Mouse (Mus musculus): ENCODE results near the gene Hsd17b1. TPM values are rescaled to one million over a fixed set of nuclear protein-coding genes. Genes with fewer than 3 reads are reported as not detected.

Hsd17b1 gene
- total and polyA plus RNA-seq, 2 experiments from 2014 or later = 0.71 TPM; not detected in 1

- Histone ChIP-seq H3K36me3 (ENCODE audit: insufficient read depth) (peaks cover 88% of the 10 kb centered on the region), H3K4me2 (ENCODE audit: low read depth) (no peak overlapping the region), H3K4me1 (ENCODE audit: insufficient read depth) (no peaks in the 10 kb centered on the region), H3K9ac (no peak overlapping the region), H3K4me3 (ENCODE audit: low read depth, low read length) (no peak overlapping the region), H3K27ac (ENCODE audit: low read depth, low read length) (no peak overlapping the region), H3K9me3 (ENCODE audit: low read length) (no peaks in the 10 kb centered on the region), H3K27me3 (ENCODE audit: insufficient read depth, low read length) (no peaks in the 10 kb centered on the region)
- DNase-seq = no peak
- WGBS = 79% methylated on average over 8 of the region's 8 CpGs
- ATAC-seq = no peak
- TF ChIP-seq CTCF (IDR thresholded peaks at IDR 0.05; ENCODE audit: low read depth) = no peak
These were observed 26.6 kb upstream of the Hsd17b1 start for GRCm38 (mm10) chr11:101051617-101052016.

- H3K9me3 ChIP-seq (ENCODE audit: low read length) = no peaks in the 10 kb centered on the region
- TF ChIP-seq CTCF (IDR thresholded peaks at IDR 0.05; ENCODE audit: low read depth) = no peak
- no peak overlapping the region for H3K27ac ChIP-seq (ENCODE audit: low read depth, low read length)
- ATAC-seq (no peak), DNase-seq (no peak)
- H3K4me3 ChIP-seq (ENCODE audit: low read depth, low read length) = no peak overlapping the region
- no peak overlapping the region for H3K4me2 ChIP-seq (ENCODE audit: low read depth)
- no peaks in the 10 kb centered on the region for H3K4me1 ChIP-seq (ENCODE audit: insufficient read depth)
- WGBS = 89% methylated on average over 10 of the region's 10 CpGs
- H3K36me3 ChIP-seq (ENCODE audit: insufficient read depth) = peaks cover 88% of the 10 kb centered on the region
- no peak overlapping the region for H3K9ac ChIP-seq
- H3K27me3 ChIP-seq (ENCODE audit: insufficient read depth, low read length) = no peaks in the 10 kb centered on the region
These were observed 25.3 kb upstream of the Hsd17b1 start for GRCm38 (mm10) chr11:101052751-101053473.

- Histone ChIP-seq H3K36me3 (ENCODE audit: insufficient read depth) (peaks cover 90% of the 10 kb centered on the region), H3K9me3 (ENCODE audit: low read length) (no peaks in the 10 kb centered on the region)
These were observed 24.2 kb upstream of the Hsd17b1 start for GRCm38 (mm10) chr11:101053974-101054373.

GRCm38 (mm10) chr11:101055418-101055817 lies 22.8 kb upstream of the Hsd17b1 start:
- H3K9ac ChIP-seq = no peak overlapping the region
- H3K27ac ChIP-seq (ENCODE audit: low read depth, low read length) = no peak overlapping the region
- TF ChIP-seq CTCF (IDR thresholded peaks at IDR 0.05; ENCODE audit: low read depth) = no peak
- no peak for DNase-seq
- no peaks in the 10 kb centered on the region for H3K9me3 ChIP-seq (ENCODE audit: low read length)
- H3K4me1 ChIP-seq (ENCODE audit: insufficient read depth) = no peaks in the 10 kb centered on the region
- no peak for ATAC-seq
- no peaks in the 10 kb centered on the region for H3K27me3 ChIP-seq (ENCODE audit: insufficient read depth, low read length)
- WGBS = 82% methylated on average over 14 of the region's 14 CpGs
- H3K4me2 ChIP-seq (ENCODE audit: low read depth) = no peak overlapping the region
- H3K4me3 ChIP-seq (ENCODE audit: low read depth, low read length) = no peak overlapping the region
- peaks cover 86% of the 10 kb centered on the region for H3K36me3 ChIP-seq (ENCODE audit: insufficient read depth)

More at GRCm38 (mm10) chr11:101053974-101054373, 24.2 kb upstream of the Hsd17b1 start:
- DNase-seq = no peak
- peak; percentile 55 for TF ChIP-seq CTCF (IDR thresholded peaks at IDR 0.05; ENCODE audit: low read depth)
- 97% methylated on average over 1 of the region's 1 CpGs for WGBS
- ATAC-seq = no peak
- no peak overlapping the region for H3K9ac ChIP-seq
- H3K4me2 ChIP-seq (ENCODE audit: low read depth) = no peak overlapping the region
- no peak overlapping the region for H3K4me3 ChIP-seq (ENCODE audit: low read depth, low read length)
- H3K4me1 ChIP-seq (ENCODE audit: insufficient read depth) = no peaks in the 10 kb centered on the region
- H3K27me3 ChIP-seq (ENCODE audit: insufficient read depth, low read length) = no peaks in the 10 kb centered on the region
- no peak overlapping the region for H3K27ac ChIP-seq (ENCODE audit: low read depth, low read length)

GRCm38 (mm10) chr11:101056885-101057284 lies 21.3 kb upstream of the Hsd17b1 start:
- no peaks in the 10 kb centered on the region for H3K27me3 ChIP-seq (ENCODE audit: insufficient read depth, low read length)
- no peak overlapping the region for H3K4me2 ChIP-seq (ENCODE audit: low read depth)
- 50% methylated on average over 8 of the region's 8 CpGs for WGBS
- no peak for TF ChIP-seq CTCF (IDR thresholded peaks at IDR 0.05; ENCODE audit: low read depth)
- H3K9me3 ChIP-seq (ENCODE audit: low read length) = no peaks in the 10 kb centered on the region
- no peak overlapping the region for H3K27ac ChIP-seq (ENCODE audit: low read depth, low read length)
- H3K4me3 ChIP-seq (ENCODE audit: low read depth, low read length) = no peak overlapping the region
- no peak overlapping the region for H3K9ac ChIP-seq
- H3K4me1 ChIP-seq (ENCODE audit: insufficient read depth) = no peaks in the 10 kb centered on the region
- H3K36me3 ChIP-seq (ENCODE audit: insufficient read depth) = peaks cover 86% of the 10 kb centered on the region
- DNase-seq = no peak
- ATAC-seq = no peak

- Histone ChIP-seq H3K27ac (ENCODE audit: low read depth, low read length) (no peak overlapping the region), H3K4me2 (ENCODE audit: low read depth) (no peak overlapping the region), H3K27me3 (ENCODE audit: insufficient read depth, low read length) (no peaks in the 10 kb centered on the region), H3K36me3 (ENCODE audit: insufficient read depth) (peaks cover 81% of the 10 kb centered on the region), H3K9me3 (ENCODE audit: low read length) (no peaks in the 10 kb centered on the region), H3K4me3 (ENCODE audit: low read depth, low read length) (no peak overlapping the region), H3K4me1 (ENCODE audit: insufficient read depth) (no peaks in the 10 kb centered on the region), H3K9ac (no peak overlapping the region)
- peak; percentile 71 for ATAC-seq
- DNase-seq = peak; percentile 87
- WGBS = 32% methylated on average over 5 of the region's 5 CpGs
- TF ChIP-seq CTCF (IDR thresholded peaks at IDR 0.05; ENCODE audit: low read depth) = peak; percentile 85
These were observed 20.4 kb upstream of the Hsd17b1 start for GRCm38 (mm10) chr11:101057860-101058259.

- DNase-seq (no peak), ATAC-seq (no peak)
- Histone ChIP-seq H3K9me3 (ENCODE audit: low read length) (no peaks in the 10 kb centered on the region), H3K27ac (ENCODE audit: low read depth, low read length) (no peak overlapping the region), H3K36me3 (ENCODE audit: insufficient read depth) (peaks cover 83% of the 10 kb centered on the region), H3K4me2 (ENCODE audit: low read depth) (no peak overlapping the region), H3K27me3 (ENCODE audit: insufficient read depth, low read length) (no peaks in the 10 kb centered on the region), H3K4me3 (ENCODE audit: low read depth, low read length) (no peak overlapping the region), H3K9ac (no peak overlapping the region), H3K4me1 (ENCODE audit: insufficient read depth) (no peaks in the 10 kb centered on the region)
- 76% methylated on average over 5 of the region's 5 CpGs for WGBS
- no peak for TF ChIP-seq CTCF (IDR thresholded peaks at IDR 0.05; ENCODE audit: low read depth)
These were observed 19.5 kb upstream of the Hsd17b1 start for GRCm38 (mm10) chr11:101058726-101059125.

All from forebrain, postnatal 0 days (tissue).